ENCODE assay signal across 19 mouse cellular contexts in genomic region chr11:25063978-25064377, GRCm38 (mm10).
DNase-seq lines count a peak whose midpoint lies in the region; ATAC-seq lines count a peak whose summit lies in the region.
"Had no signal": no experiment of that assay in that cellular context is flagged by ENCODE, and none has a peak within 500 bp of the region (broad histone marks: within the 10 kb centered on the region; RNA-seq: fewer than 3 reads in every experiment).

No protein-coding gene starts in this region.

- H3K27ac ChIP-seq in hindbrain, embryonic 10.5 days, result no peak overlapping the region
- H3K27ac ChIP-seq in hindbrain, embryonic 16.5 days (ENCODE audit: low read depth, low read length), result no peak overlapping the region
- H3K27ac ChIP-seq in neural tube, embryonic 11.5 days (ENCODE audit: low read depth, low read length), result no peak overlapping the region
- no peak overlapping the region for H3K27ac ChIP-seq in limb, embryonic 11.5 days (replicated peaks; ENCODE audit: low read depth, low read length)
- H3K27ac ChIP-seq: forebrain, embryonic 13.5 days; heart, adult 2 months; heart, embryonic 15.5 days; hindbrain, postnatal 0 days had no signal

- H3K9me3 ChIP-seq in hindbrain, embryonic 10.5 days, result no peaks in the 10 kb centered on the region
- no peaks in the 10 kb centered on the region for H3K9me3 ChIP-seq in hindbrain, embryonic 16.5 days (ENCODE audit: control insufficient read depth, low read length)
- no peaks in the 10 kb centered on the region for H3K9me3 ChIP-seq in neural tube, embryonic 11.5 days (ENCODE audit: control insufficient read depth, low read length)
- no peaks in the 10 kb centered on the region for H3K9me3 ChIP-seq in limb, embryonic 11.5 days (ENCODE audit: control insufficient read depth, low read length)
- H3K9me3 ChIP-seq: forebrain, embryonic 13.5 days; heart, embryonic 15.5 days had no signal

- H3K9ac ChIP-seq in hindbrain, embryonic 16.5 days (ENCODE audit: low read depth, low read length), result no peak overlapping the region
- H3K9ac ChIP-seq in neural tube, embryonic 11.5 days (ENCODE audit: low read length), result no peak overlapping the region
- H3K9ac ChIP-seq in limb, embryonic 11.5 days (ENCODE audit: low read length), result no peak overlapping the region
- H3K9ac ChIP-seq: forebrain, embryonic 13.5 days; forebrain, postnatal 0 days; heart, embryonic 15.5 days had no signal

- peak; percentile 47 for DNase-seq in hindbrain, embryonic 10.5 days (ENCODE audit: low spot score)
- DNase-seq in neural tube, embryonic 11.5 days (ENCODE audit: low spot score), result peak; percentile 36
- no peak for DNase-seq in neural tube, embryonic 10.5 days (ENCODE audit: extremely low spot score, low spot score)
- DNase-seq in embryo, embryonic 9.5 days (ENCODE audit: extremely low spot score), result peak; percentile 38
- DNase-seq in limb, embryonic 11.5 days (ENCODE audit: low spot score), result peak; percentile 34
- no peak for DNase-seq in liver
- no peak for DNase-seq in ovary, postnatal 36 days (ENCODE audit: low spot score)
- DNase-seq: adrenal gland, postnatal 10 days; cerebellum, adult 11 months; cerebellum, adult 9-11 months; forebrain, postnatal 0 days; gastrocnemius, postnatal 14 days; heart, adult 2 months; heart, postnatal 14 days had no signal

- no peaks in the 10 kb centered on the region for H3K36me3 ChIP-seq in hindbrain, embryonic 10.5 days
- H3K36me3 ChIP-seq in hindbrain, embryonic 16.5 days (ENCODE audit: control insufficient read depth, insufficient read depth, low read length), result no peaks in the 10 kb centered on the region
- no peaks in the 10 kb centered on the region for H3K36me3 ChIP-seq in neural tube, embryonic 11.5 days (ENCODE audit: control insufficient read depth, insufficient read depth, low read length)
- H3K36me3 ChIP-seq in limb, embryonic 11.5 days (ENCODE audit: control insufficient read depth, insufficient read depth, low read length), result no peaks in the 10 kb centered on the region
- H3K36me3 ChIP-seq: heart, embryonic 15.5 days had no signal

- no peak for ATAC-seq in hindbrain, embryonic 16.5 days
- 0 out of 2 replicates have a peak, but pooled peaks have one; percentile 35 for ATAC-seq in neural tube, embryonic 11.5 days (ENCODE audit: insufficient read depth, low FRiP score, low TSS enrichment)
- ATAC-seq in limb, embryonic 11.5 days (ENCODE audit: insufficient number of reproducible peaks, low FRiP score, low TSS enrichment, low read depth), result no peak
- ATAC-seq: forebrain, embryonic 13.5 days; forebrain, postnatal 0 days; hindbrain, postnatal 0 days had no signal

- H3K27me3 ChIP-seq in hindbrain, embryonic 10.5 days (ENCODE audit: insufficient read depth, poor library complexity, severe bottlenecking), result no peaks in the 10 kb centered on the region; the same call in 1 of the 2 replicates
- no peaks in the 10 kb centered on the region for H3K27me3 ChIP-seq in hindbrain, embryonic 16.5 days (replicated peaks; ENCODE audit: control insufficient read depth, insufficient read depth, low read length)
- no peaks in the 10 kb centered on the region for H3K27me3 ChIP-seq in neural tube, embryonic 11.5 days (ENCODE audit: control insufficient read depth, insufficient read depth, low read length)
- H3K27me3 ChIP-seq in limb, embryonic 11.5 days (ENCODE audit: control insufficient read depth, insufficient read depth, low read length), result no peaks in the 10 kb centered on the region
- H3K27me3 ChIP-seq: forebrain, embryonic 13.5 days; heart, embryonic 15.5 days had no signal

- no peak overlapping the region for H3K4me3 ChIP-seq in hindbrain, embryonic 10.5 days
- H3K4me3 ChIP-seq in hindbrain, embryonic 16.5 days (ENCODE audit: low read length), result no peak overlapping the region
- no peak overlapping the region for H3K4me3 ChIP-seq in neural tube, embryonic 11.5 days (ENCODE audit: low read depth, low read length)
- no peak overlapping the region for H3K4me3 ChIP-seq in limb, embryonic 11.5 days (ENCODE audit: low read depth, low read length)
- H3K4me3 ChIP-seq: forebrain, embryonic 13.5 days; heart, adult 2 months; heart, embryonic 15.5 days had no signal

- 67% methylated on average over 2 of the region's 2 CpGs for WGBS in hindbrain, embryonic 10.5 days
- WGBS in hindbrain, embryonic 16.5 days, result 62% methylated on average over 2 of the region's 2 CpGs
- 53% methylated on average over 2 of the region's 2 CpGs for WGBS in neural tube, embryonic 11.5 days
- WGBS in limb, embryonic 11.5 days, result 37% methylated on average over 2 of the region's 2 CpGs

- H3K4me1 ChIP-seq in hindbrain, embryonic 10.5 days (replicated peaks), result peaks cover 14% of the 10 kb centered on the region
- H3K4me1 ChIP-seq in hindbrain, embryonic 16.5 days (ENCODE audit: control insufficient read depth, insufficient read depth, low read depth, low read length), result no peaks in the 10 kb centered on the region
- H3K4me1 ChIP-seq in neural tube, embryonic 11.5 days (ENCODE audit: control insufficient read depth, insufficient read depth, low read length), result no peaks in the 10 kb centered on the region; the same call in 1 of the 2 replicates
- H3K4me1 ChIP-seq in limb, embryonic 11.5 days (ENCODE audit: control insufficient read depth, insufficient read depth, low read length), result 0 out of 2 replicates have a peak, but pooled peaks cover 2% of the 10 kb centered on the region

- no peak overlapping the region for H3K4me2 ChIP-seq in hindbrain, embryonic 16.5 days (ENCODE audit: low read length)
- no peak overlapping the region for H3K4me2 ChIP-seq in neural tube, embryonic 11.5 days (ENCODE audit: low read depth)
- no peak overlapping the region for H3K4me2 ChIP-seq in limb, embryonic 11.5 days (ENCODE audit: low read depth, severe bottlenecking)
- H3K4me2 ChIP-seq: forebrain, embryonic 13.5 days; heart, embryonic 11.5 days; heart, embryonic 15.5 days had no signal

Comparison
In these comparisons a context has a peak if more than half of its experiments do, and no peak if none do; other contexts are left out.
1. DNase-seq: peak in hindbrain, embryonic 10.5 days (single experiment), neural tube, embryonic 11.5 days (single experiment), embryo, embryonic 9.5 days (single experiment) and limb, embryonic 11.5 days (single experiment); none in neural tube, embryonic 10.5 days (single experiment), liver (single experiment) and ovary, postnatal 36 days (single experiment).